Mouse (Mus musculus) midbrain, postnatal 0 days (tissue): ENCODE results near the gene Cyth1. TPM values are rescaled to one million over a fixed set of nuclear protein-coding genes. Genes with fewer than 3 reads are reported as not detected.
A peak's percentile ranks its signal among the peaks of the same experiment; 100 is the strongest.

Source experiments
- ATAC-seq: fragments of 200-750 bp; cut with Nextera tagmentation; 2 replicates; pipeline ENCODE4 v1.8.0; 2017; ENCODE audit warnings: moderate number of reproducible peaks, mild to moderate bottlenecking, moderate TSS enrichment, moderate library complexity; ENCODE audit not compliant: low FRiP score
- DNase-seq: peaks from one replicate; pipeline ENCODE4 v3.0.0-alpha.2; 2015; ENCODE audit warnings: low spot score
- H3K27ac ChIP-seq: fragments of 300-500 bp; sonication (generic); 2 replicates; pipeline ENCODE4 v1.5.1; 2014; ENCODE audit warnings: low read depth, mild to moderate bottlenecking, low read length, mixed read lengths
- H3K27me3 ChIP-seq: fragments of 300-500 bp; sonication (generic); 2 replicates; pipeline ENCODE4 v1.6.1; 2014; ENCODE audit warnings: low read length, control low read depth, mixed read lengths; ENCODE audit not compliant: insufficient read depth
- H3K36me3 ChIP-seq: fragments of 300-500 bp; sonication (generic); 2 replicates; pipeline ENCODE4 v1.6.1; 2014; ENCODE audit warnings: low read length, control low read depth, mixed read lengths; ENCODE audit not compliant: insufficient read depth
- H3K4me1 ChIP-seq: fragments of 300-500 bp; sonication (generic); 2 replicates; pipeline ENCODE4 v1.6.1; 2014; ENCODE audit warnings: mild to moderate bottlenecking, control low read depth, antibody characterized with exemption, low read length, mixed read lengths; ENCODE audit not compliant: insufficient read depth
- H3K4me2 ChIP-seq: fragments of 300-500 bp; sonication (generic); 2 replicates; pipeline ENCODE4 v1.6.1; 2014; ENCODE audit warnings: low read depth, mild to moderate bottlenecking, low read length, mixed read lengths; ENCODE audit not compliant: poor library complexity, severe bottlenecking
- H3K4me3 ChIP-seq: fragments of 300-500 bp; sonication (generic); 2 replicates; pipeline ENCODE4 v1.5.1; 2014; ENCODE audit warnings: low read depth, mild to moderate bottlenecking, low read length, moderate library complexity
- H3K9ac ChIP-seq: fragments of 300-500 bp; sonication (generic); replicated peaks from 2 replicates; pipeline ENCODE4 v1.6.1; 2014; ENCODE audit warnings: mild to moderate bottlenecking, low read length, moderate library complexity, mixed read lengths; ENCODE audit not compliant: poor library complexity, severe bottlenecking
- H3K9me3 ChIP-seq: fragments of 300-500 bp; sonication (generic); 2 replicates; pipeline ENCODE4 v1.6.1; 2016; ENCODE audit warnings: low read length, control low read depth
- CTCF ChIP-seq: IDR thresholded peaks from 2 replicates; pipeline ENCODE4 v1.5.1; 2016; ENCODE audit warnings: antibody characterized with exemption, mild to moderate bottlenecking
- WGBS: fragments of 180-500 bp; shearing (Covaris S2); extraction: QIAGEN DNeasy Blood & Tissue Kit; methylation state at CpG from one replicate; pipeline ENCODE4 v1.1.7; 2014; 5-methylcytosine and 5-hydroxymethylcytosine counted together
- polyA plus RNA-seq: library from polyadenylated mRNA; unstranded; fragments of >200 nt; fragmentation: Nextera tagmentation; extraction: Ambion mirVana; gene quantifications from 2 replicates; pipeline ENCODE4 v1.2.1, GENCODE M21; 2015
- total RNA-seq: library from RNA; depleted of rRNA; stranded (reverse); fragments of >200 nt; gene quantifications from 2 replicates; pipeline ENCODE4 v1.2.3, GENCODE M21; 2014

Gene Cyth1
- total and polyA plus RNA-seq, 2 experiments from 2014 or later, result 20.0 to 40.2 TPM

- H3K27ac ChIP-seq, result no peak overlapping the region
Observed at GRCm38 (mm10) chr11:118232314-118232831, 16.0 kb downstream of the Cyth1 start.

GRCm38 (mm10) chr11:118229941-118230340, 18.5 kb downstream of the Cyth1 start:
- Histone ChIP-seq H3K4me1 (no peaks in the 10 kb centered on the region), H3K4me3 (no peak overlapping the region), H3K9ac (no peak overlapping the region), H3K27me3 (no peaks in the 10 kb centered on the region), H3K27ac (no peak overlapping the region), H3K36me3 (no peaks in the 10 kb centered on the region), H3K4me2 (no peak overlapping the region), H3K9me3 (no peaks in the 10 kb centered on the region)
- DNase-seq, result no peak
- WGBS, result 86% methylated on average over 5 of the region's 5 CpGs
- no peak for TF ChIP-seq CTCF
- ATAC-seq, result no peak

More at GRCm38 (mm10) chr11:118232314-118232831, 16.0 kb downstream of the Cyth1 start:
- Histone ChIP-seq H3K4me1 (no peaks in the 10 kb centered on the region), H3K27me3 (no peaks in the 10 kb centered on the region), H3K9me3 (no peaks in the 10 kb centered on the region), H3K4me3 (no peak overlapping the region), H3K36me3 (no peaks in the 10 kb centered on the region), H3K4me2 (no peak overlapping the region), H3K9ac (no peak overlapping the region)
- no peak for ATAC-seq
- WGBS, result 26% methylated on average over 7 of the region's 7 CpGs
- peak; percentile 59 for DNase-seq
- TF ChIP-seq CTCF, result peak; percentile 67

GRCm38 (mm10) chr11:118227650-118228049, 20.7 kb downstream of the Cyth1 start:
- DNase-seq, result no peak
- H3K4me2 ChIP-seq, result no peak overlapping the region
- no peak overlapping the region for H3K4me3 ChIP-seq
- no peak overlapping the region for H3K9ac ChIP-seq
- no peaks in the 10 kb centered on the region for H3K27me3 ChIP-seq
- H3K9me3 ChIP-seq, result no peaks in the 10 kb centered on the region
- no peak for ATAC-seq
- no peaks in the 10 kb centered on the region for H3K36me3 ChIP-seq
- 90% methylated on average over 7 of the region's 7 CpGs for WGBS
- no peak overlapping the region for H3K27ac ChIP-seq
- no peaks in the 10 kb centered on the region for H3K4me1 ChIP-seq
- no peak for TF ChIP-seq CTCF

GRCm38 (mm10) chr11:118226850-118227249, 21.5 kb downstream of the Cyth1 start:
- H3K4me3 ChIP-seq, result no peak overlapping the region
- H3K27me3 ChIP-seq, result no peaks in the 10 kb centered on the region
- 90% methylated on average over 7 of the region's 7 CpGs for WGBS
- no peak for DNase-seq
- no peak for TF ChIP-seq CTCF
- no peak overlapping the region for H3K9ac ChIP-seq
- H3K27ac ChIP-seq, result no peak overlapping the region
- no peaks in the 10 kb centered on the region for H3K4me1 ChIP-seq
- H3K4me2 ChIP-seq, result no peak overlapping the region
- H3K9me3 ChIP-seq, result no peaks in the 10 kb centered on the region
- no peak for ATAC-seq
- no peaks in the 10 kb centered on the region for H3K36me3 ChIP-seq

GRCm38 (mm10) chr11:118225862-118226261, 22.5 kb downstream of the Cyth1 start:
- TF ChIP-seq CTCF, result no peak
- ATAC-seq (no peak), DNase-seq (no peak)
- WGBS, result 78% methylated on average over 1 of the region's 1 CpGs
- no peak overlapping the region for H3K9ac ChIP-seq
- no peaks in the 10 kb centered on the region for H3K36me3 ChIP-seq
- no peaks in the 10 kb centered on the region for H3K4me1 ChIP-seq
- no peaks in the 10 kb centered on the region for H3K9me3 ChIP-seq
- no peaks in the 10 kb centered on the region for H3K27me3 ChIP-seq
- no peak overlapping the region for H3K27ac ChIP-seq
- H3K4me2 ChIP-seq, result no peak overlapping the region
- no peak overlapping the region for H3K4me3 ChIP-seq

- H3K27me3 ChIP-seq, result no peaks in the 10 kb centered on the region
- WGBS, result 62% methylated on average over 12 of the region's 12 CpGs
- H3K4me1 ChIP-seq, result no peaks in the 10 kb centered on the region
- H3K9ac ChIP-seq, result no peak overlapping the region
- H3K4me2 ChIP-seq, result no peak overlapping the region
- no peak for ATAC-seq
- no peak overlapping the region for H3K4me3 ChIP-seq
- no peaks in the 10 kb centered on the region for H3K9me3 ChIP-seq
- TF ChIP-seq CTCF, result no peak
- no peak overlapping the region for H3K27ac ChIP-seq
- DNase-seq, result no peak
- no peaks in the 10 kb centered on the region for H3K36me3 ChIP-seq
Observed at GRCm38 (mm10) chr11:118225056-118225836, 23.1 kb downstream of the Cyth1 start.
